Mouse (Mus musculus) liver, embryonic 16.5 days (tissue): ENCODE measurements around the gene Cplx3. TPM values are rescaled to one million over a fixed set of nuclear protein-coding genes. Genes with fewer than 3 reads are reported as not detected.
A peak's percentile ranks its signal among the peaks of the same experiment; 100 is the strongest.

ENCODE experiments used
- ATAC-seq: fragments of 200-750 bp; cut with Nextera tagmentation; 2 replicates; pipeline ENCODE4 v1.8.0; 2017; ENCODE audit warnings: low read depth, mild to moderate bottlenecking, moderate number of reproducible peaks, moderate library complexity
- H3K27ac ChIP-seq: fragments of 300-500 bp; sonication (generic); 2 replicates; pipeline ENCODE4 v1.5.1; 2014; ENCODE audit warnings: mild to moderate bottlenecking, low read length
- H3K27me3 ChIP-seq: fragments of 300-500 bp; sonication (generic); 2 replicates; pipeline ENCODE4 v1.6.1; 2014; ENCODE audit warnings: low read depth, low read length, mixed read lengths; ENCODE audit not compliant: control insufficient read depth, insufficient read depth
- H3K36me3 ChIP-seq: fragments of 300-500 bp; sonication (generic); 2 replicates; pipeline ENCODE4 v1.6.1; 2014; ENCODE audit warnings: mild to moderate bottlenecking; ENCODE audit not compliant: control insufficient read depth, insufficient read depth
- H3K4me1 ChIP-seq: fragments of 300-500 bp; sonication (generic); 2 replicates; pipeline ENCODE4 v1.6.1; 2014; ENCODE audit warnings: low read depth, low read length, mixed read lengths; ENCODE audit not compliant: control insufficient read depth
- H3K4me2 ChIP-seq: fragments of 300-500 bp; sonication (generic); 2 replicates; pipeline ENCODE4 v1.6.1; 2014; ENCODE audit warnings: low read depth, low read length, mixed read lengths
- H3K4me3 ChIP-seq: fragments of 300-500 bp; sonication (generic); 2 replicates; pipeline ENCODE4 v1.5.1; 2014; ENCODE audit warnings: low read depth, mild to moderate bottlenecking, low read length
- H3K9ac ChIP-seq: fragments of 300-500 bp; sonication (generic); 2 replicates; pipeline ENCODE4 v1.6.1; 2014; ENCODE audit warnings: low read depth, low read length
- H3K9me3 ChIP-seq: fragments of 300-500 bp; sonication (generic); replicated peaks from 2 replicates; pipeline ENCODE4 v1.6.1; 2016; ENCODE audit warnings: low read length; ENCODE audit not compliant: control insufficient read depth
- WGBS: fragments of 180-500 bp; shearing (Covaris S2); extraction: QIAGEN DNeasy Blood & Tissue Kit; methylation state at CpG from one replicate; pipeline ENCODE4 v1.1.7; 2014; ENCODE audit not compliant: insufficient replicate concordance; 5-methylcytosine and 5-hydroxymethylcytosine counted together
- polyA plus RNA-seq: library from polyadenylated mRNA; unstranded; fragments of >200 nt; fragmentation: Nextera tagmentation; extraction: Ambion mirVana; gene quantifications from 2 replicates; pipeline ENCODE4 v1.2.1, GENCODE M21; 2015

The Cplx3 gene
- polyA plus RNA-seq, 1 experiment from 2014 or later: not detected

DNA sequence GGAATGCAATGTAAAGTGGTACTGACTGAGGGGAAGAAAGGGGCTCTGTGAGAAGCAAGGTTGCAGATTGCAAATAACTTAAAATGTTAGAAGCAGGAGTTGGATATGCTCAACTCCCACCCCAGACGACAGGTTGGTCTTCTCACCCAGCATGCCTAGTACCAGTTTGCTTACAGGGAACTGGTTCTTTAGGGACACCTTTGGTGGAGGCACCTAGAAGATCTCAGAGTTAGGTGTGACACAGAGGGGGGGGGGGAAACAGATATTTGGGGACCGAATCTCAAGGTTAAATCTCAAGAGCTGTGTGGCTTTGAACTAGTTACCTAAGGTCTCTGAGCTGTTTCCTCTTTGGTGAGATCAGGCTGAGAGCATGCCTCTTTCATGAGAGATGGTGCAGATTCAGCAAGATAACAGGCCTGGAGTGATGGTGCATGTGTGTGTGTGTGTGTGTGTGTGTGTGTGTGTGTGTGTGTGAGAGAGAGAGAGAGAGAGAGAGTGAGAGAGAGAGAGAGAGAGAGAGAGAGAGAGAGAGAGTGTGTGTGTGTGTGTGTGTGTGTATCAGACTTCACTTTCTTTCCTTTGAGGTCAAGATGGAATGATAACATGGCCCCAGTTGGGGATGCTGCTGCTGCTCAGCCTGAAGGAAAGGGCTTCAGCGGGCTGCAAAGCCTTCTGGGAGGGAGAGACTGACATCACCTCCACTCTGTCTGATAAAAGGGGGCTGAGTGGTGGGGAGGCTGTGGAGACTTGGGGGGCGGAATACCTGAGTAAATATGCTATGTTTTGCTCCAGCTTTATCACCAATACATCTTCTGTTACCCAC lies 41.4 kb upstream of the Cplx3 start:
- no peak for ATAC-seq
- no peaks in the 10 kb centered on the region for H3K9me3 ChIP-seq
- peaks cover 47% of the 10 kb centered on the region for H3K4me1 ChIP-seq
- no peaks in the 10 kb centered on the region for H3K27me3 ChIP-seq
- no peaks in the 10 kb centered on the region for H3K36me3 ChIP-seq
- H3K27ac ChIP-seq: peak overlapping the region; percentile 76
- 0 out of 2 replicates have a peak overlapping the region, but pooled peaks have one; percentile 14 for H3K4me2 ChIP-seq
- 16% methylated on average over 4 of the region's 4 CpGs for WGBS
- H3K9ac ChIP-seq: no peak overlapping the region
- no peak overlapping the region for H3K4me3 ChIP-seq

DNA sequence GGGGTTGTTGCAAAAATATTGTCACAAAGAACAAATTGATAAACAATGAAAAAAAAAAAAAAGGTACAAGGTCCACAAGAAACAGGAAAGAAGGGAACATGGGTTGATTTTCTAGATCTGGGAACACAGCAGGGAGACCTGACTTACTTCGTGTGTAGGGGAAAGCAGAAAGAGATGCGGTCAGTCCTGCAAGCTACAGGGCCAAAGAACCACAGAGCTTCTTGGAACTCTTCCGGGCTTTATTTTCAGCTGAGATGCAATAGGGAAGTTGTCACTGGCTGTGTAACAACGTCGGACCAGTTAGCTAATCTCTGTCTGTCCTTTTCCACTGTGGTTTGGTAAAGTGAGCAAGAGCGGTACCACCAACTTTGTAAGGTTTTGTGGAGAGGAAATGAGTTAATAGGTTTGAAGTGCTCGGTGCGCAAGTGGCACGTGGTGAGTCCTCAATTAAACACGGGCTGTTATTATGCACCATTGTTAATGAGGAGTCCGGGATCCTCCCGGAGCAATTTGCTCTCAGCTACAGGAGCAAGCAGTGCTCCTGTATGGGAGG lies 40.5 kb upstream of the Cplx3 start:
- no peak for ATAC-seq
- Histone ChIP-seq H3K9ac (no peak overlapping the region), H3K27me3 (no peaks in the 10 kb centered on the region), H3K9me3 (no peaks in the 10 kb centered on the region), H3K36me3 (no peaks in the 10 kb centered on the region), H3K27ac (peak overlapping the region; percentile 76), H3K4me2 (peak overlapping the region; percentile 14; the same call in 1 of the 2 replicates), H3K4me3 (no peak overlapping the region), H3K4me1 (peaks cover 55% of the 10 kb centered on the region)
- WGBS: 19% methylated on average over 12 of the region's 12 CpGs

DNA sequence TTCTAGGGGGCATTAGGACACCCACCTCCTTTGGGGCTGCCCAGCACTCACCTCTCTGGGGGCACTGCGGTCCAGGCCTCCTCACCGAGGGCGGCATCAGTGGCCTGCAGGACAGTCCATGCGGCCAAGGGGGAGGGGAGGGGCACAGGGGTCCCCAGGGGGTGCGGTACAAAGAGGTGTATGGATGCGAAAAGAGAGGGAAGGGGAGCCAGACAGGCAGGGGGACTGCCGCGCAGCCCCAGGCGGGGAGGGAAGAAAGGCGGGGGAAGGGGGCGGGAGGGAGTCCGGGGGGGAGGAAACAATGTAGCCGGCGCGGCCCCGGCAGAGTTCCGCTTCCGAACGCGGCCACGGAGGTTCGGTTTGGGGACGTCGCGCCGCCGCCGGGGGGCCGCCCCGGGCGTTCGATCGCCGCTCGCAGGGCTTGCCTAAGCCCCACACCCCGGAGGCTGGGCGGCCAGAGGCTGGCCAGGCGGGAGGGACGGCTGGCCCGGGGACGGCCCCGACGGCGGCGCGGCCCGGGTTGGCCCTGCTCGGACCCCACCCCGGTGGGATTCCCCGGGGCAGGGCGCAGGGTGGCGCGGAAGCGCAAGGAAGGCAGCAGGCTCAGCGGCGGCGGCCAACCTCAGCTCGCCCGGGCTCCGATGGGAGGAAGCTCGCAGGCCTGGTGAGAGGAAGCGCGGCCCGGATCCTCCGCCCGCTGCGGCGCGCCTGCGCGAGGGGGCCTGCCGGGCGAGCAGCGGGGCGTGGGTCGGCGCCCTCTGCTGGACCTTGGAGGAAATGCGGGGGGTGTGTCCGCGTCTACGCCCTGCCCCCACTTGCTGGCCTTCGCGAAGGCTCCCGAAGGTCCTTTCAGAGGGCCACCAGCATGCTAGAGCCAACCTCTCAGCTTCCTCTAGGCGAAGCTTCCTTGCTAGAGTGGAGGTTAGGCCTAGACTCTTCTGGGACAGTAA lies 39.1 kb upstream of the Cplx3 start:
- WGBS: 1% methylated on average over 70 of the region's 85 CpGs
- ATAC-seq: peak; percentile 83

DNA sequence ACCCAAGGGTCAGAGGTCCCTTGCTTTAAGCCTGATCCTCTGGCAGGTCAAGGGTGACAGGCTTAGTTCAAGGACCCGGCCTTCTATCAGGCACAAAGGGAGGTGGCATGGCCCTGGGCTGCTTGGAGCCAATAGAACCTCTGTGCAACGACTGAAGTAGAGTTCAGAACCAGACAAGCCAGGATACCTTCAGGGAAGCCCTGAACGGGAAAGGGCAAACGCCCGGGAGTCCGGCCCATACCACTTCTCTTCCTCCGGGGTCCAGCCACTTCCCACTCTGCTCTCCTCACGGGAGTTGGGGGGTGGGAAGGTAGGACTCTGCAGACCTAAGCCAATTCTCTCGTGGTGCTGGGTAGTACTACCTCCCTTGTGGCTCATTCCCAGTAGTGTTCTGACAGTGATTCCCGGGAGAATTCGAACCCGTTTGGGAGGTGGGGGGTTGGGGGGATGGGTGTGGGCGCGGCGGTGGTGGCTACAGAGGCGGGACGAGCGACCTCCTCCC lies 38.4 kb upstream of the Cplx3 start:
- ATAC-seq: no peak

More for the DNA sequence above, 39.1 kb upstream of the Cplx3 start:
- H3K4me1 ChIP-seq: peaks cover 66% of the 10 kb centered on the region
- no peaks in the 10 kb centered on the region for H3K27me3 ChIP-seq
- H3K36me3 ChIP-seq: no peaks in the 10 kb centered on the region
- H3K4me3 ChIP-seq: peak overlapping the region; percentile 92
- peak overlapping the region; percentile 94 for H3K4me2 ChIP-seq
- H3K9ac ChIP-seq: peak overlapping the region; percentile 99
- H3K27ac ChIP-seq: peak overlapping the region; percentile 97
- no peaks in the 10 kb centered on the region for H3K9me3 ChIP-seq

DNA sequence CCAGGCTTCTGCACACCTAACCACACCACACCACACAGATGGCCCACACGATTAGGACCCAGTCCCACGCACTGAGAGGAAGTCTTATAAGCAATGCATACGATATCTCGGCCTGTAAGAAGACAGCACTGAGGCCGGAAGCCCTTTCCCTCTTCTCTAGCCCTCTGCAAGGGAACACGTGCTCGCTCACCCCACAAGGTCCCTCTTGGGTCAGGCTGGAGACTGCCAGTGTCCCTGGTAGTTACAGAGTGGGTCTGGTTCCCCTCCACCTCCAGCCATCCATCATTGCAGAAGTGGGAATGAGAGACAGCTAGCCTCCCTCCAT lies 37.7 kb upstream of the Cplx3 start:
- H3K4me3 ChIP-seq: peak overlapping the region; percentile 92
- no peaks in the 10 kb centered on the region for H3K27me3 ChIP-seq
- no peaks in the 10 kb centered on the region for H3K9me3 ChIP-seq
- peak overlapping the region; percentile 97 for H3K27ac ChIP-seq
- peak; percentile 20 for ATAC-seq
- peaks cover 80% of the 10 kb centered on the region for H3K4me1 ChIP-seq
- H3K4me2 ChIP-seq: peak overlapping the region; percentile 94
- H3K9ac ChIP-seq: peak overlapping the region; percentile 99
- WGBS: 6% methylated on average over 7 of the region's 7 CpGs
- H3K36me3 ChIP-seq: no peaks in the 10 kb centered on the region

More for the DNA sequence above, 38.4 kb upstream of the Cplx3 start:
- Histone ChIP-seq H3K4me3 (peak overlapping the region; percentile 92), H3K4me1 (peaks cover 74% of the 10 kb centered on the region), H3K27me3 (no peaks in the 10 kb centered on the region), H3K9me3 (no peaks in the 10 kb centered on the region), H3K9ac (peak overlapping the region; percentile 99), H3K27ac (peak overlapping the region; percentile 97), H3K4me2 (peak overlapping the region; percentile 94), H3K36me3 (no peaks in the 10 kb centered on the region)
- 0% methylated on average over 17 of the region's 18 CpGs for WGBS

DNA sequence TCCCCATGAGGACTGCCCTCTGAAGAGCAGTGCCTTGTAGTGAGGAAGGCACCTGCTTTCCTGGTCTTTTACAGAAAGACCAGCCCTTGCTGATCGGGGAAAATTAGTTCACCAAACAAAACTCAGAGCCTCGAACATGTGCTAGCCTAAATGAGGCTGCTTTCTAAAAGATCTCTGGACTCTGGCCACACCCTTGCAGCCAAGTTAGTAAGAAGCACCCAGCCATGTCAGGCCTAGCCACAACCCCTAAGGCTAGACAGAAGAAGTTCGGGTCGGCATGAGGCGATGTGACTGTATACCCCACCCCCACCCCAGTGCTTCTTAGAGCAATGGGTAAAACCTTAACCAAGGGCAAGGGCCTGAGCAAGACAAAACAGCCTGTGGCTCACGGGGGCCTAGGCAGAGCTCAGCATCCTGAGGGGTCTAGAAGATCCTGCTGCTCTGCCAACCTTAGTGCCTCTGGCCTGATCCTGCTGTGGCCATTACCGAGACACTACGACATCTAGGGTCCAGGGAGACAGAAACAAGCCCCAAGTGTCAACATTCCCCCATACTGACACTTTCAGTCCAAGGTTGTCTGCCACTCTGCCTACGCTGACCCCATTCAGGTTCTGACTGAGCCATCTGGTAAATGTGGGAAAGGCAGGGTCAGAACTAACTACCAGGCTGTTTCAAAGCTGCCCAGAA lies 37.2 kb upstream of the Cplx3 start:
- WGBS: 9% methylated on average over 9 of the region's 9 CpGs

DNA sequence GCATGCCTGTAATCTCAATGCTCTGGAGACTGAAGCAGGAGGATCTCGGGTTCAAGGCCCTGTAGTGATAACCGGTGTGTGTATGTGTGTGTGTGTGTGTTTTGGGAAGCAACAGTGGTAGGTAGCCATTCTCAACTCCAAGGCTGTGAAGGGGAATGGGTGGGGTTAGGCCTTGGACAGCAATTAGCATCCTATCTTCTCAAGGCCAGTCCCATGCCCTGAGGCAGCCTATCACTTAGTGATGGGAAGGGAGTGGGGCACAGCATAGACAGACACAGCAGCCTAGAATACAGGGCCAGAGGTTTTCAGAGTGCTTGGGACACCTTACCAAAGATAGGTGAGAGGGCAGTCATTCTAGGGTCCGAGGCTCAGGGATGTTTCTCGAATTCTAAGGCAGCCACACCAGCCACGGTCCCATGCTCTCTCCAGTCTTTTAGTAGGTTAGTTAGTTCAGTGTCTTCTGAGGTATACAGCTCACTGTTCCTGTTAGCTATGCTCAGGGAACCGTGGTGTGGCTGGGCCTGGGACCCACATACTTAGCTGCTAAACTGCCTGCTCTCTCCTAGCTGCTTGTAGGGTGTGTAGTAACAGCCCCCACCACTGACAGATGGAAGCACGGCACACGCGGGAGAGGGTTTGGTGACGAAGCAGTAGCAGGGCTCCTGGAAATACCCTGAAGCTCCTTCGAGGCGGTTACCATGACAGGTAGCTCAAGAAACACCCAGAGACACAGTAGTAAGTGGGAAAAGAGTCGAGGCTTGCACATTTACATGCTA lies 35.9 kb upstream of the Cplx3 start:
- H3K4me3 ChIP-seq: no peak overlapping the region
- ATAC-seq: no peak
- H3K4me2 ChIP-seq: no peak overlapping the region
- WGBS: 64% methylated on average over 13 of the region's 13 CpGs
- H3K4me1 ChIP-seq: peaks cover 93% of the 10 kb centered on the region
- no peaks in the 10 kb centered on the region for H3K36me3 ChIP-seq
- no peaks in the 10 kb centered on the region for H3K9me3 ChIP-seq
- H3K27me3 ChIP-seq: no peaks in the 10 kb centered on the region
- H3K9ac ChIP-seq: no peak overlapping the region; the same call in 1 of the 2 replicates
- peak overlapping the region; percentile 33 for H3K27ac ChIP-seq

More for the DNA sequence above, 37.2 kb upstream of the Cplx3 start:
- Histone ChIP-seq H3K4me1 (peaks cover 85% of the 10 kb centered on the region), H3K27ac (peak overlapping the region; percentile 97), H3K27me3 (no peaks in the 10 kb centered on the region), H3K9ac (peak overlapping the region; percentile 99), H3K4me3 (peak overlapping the region; percentile 92), H3K36me3 (no peaks in the 10 kb centered on the region), H3K4me2 (peak overlapping the region; percentile 94), H3K9me3 (no peaks in the 10 kb centered on the region)
- ATAC-seq: no peak

DNA sequence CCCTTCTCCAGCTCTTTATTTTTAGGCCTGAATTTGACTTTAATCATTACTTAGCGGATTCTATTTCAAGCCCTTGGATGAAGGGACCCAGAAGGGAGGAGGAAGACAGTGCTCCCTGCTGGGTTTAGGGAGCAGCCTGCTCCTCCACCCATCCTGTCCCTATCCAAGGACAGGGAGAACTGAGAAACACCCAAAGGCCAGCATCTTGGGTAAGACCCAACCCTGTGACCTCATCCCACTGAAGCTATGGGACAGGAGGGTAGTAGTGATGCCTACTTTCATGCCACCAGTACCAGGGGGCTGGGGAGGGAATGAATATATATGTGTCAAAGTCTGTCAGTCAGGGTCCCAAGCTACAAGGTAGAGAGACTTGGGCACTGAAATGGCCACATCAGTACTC lies 34.9 kb upstream of the Cplx3 start:
- Histone ChIP-seq H3K27me3 (no peaks in the 10 kb centered on the region), H3K9me3 (no peaks in the 10 kb centered on the region), H3K27ac (peak overlapping the region; percentile 86), H3K36me3 (no peaks in the 10 kb centered on the region), H3K4me1 (peaks cover 88% of the 10 kb centered on the region), H3K4me2 (peak overlapping the region; percentile 59), H3K9ac (peak overlapping the region; percentile 52; the same call in 1 of the 2 replicates), H3K4me3 (no peak overlapping the region)
- WGBS: 70% methylated on average over 1 of the region's 1 CpGs
- ATAC-seq: no peak
